Mouse (Mus musculus) forebrain, embryonic 11.5 days (tissue): ENCODE data around the gene Otx2. TPM values are rescaled to one million over a fixed set of nuclear protein-coding genes. Genes with fewer than 3 reads are reported as not detected.
A peak's percentile ranks its signal among the peaks of the same experiment; 100 is the strongest.

Source experiments
- ATAC-seq: fragments of 200-750 bp; cut with Nextera tagmentation; replicated peaks from 2 replicates; pipeline ENCODE4 v1.8.0; 2017; ENCODE audit warnings: moderate TSS enrichment; ENCODE audit not compliant: low FRiP score
- DNase-seq: peaks from one replicate; pipeline ENCODE4 v3.0.0-alpha.2; 2017; ENCODE audit warnings: low spot score
- H3K27ac ChIP-seq: fragments of 300-500 bp; sonication (generic); 2 replicates; pipeline ENCODE4 v1.5.1; 2014; ENCODE audit warnings: low read depth, low read length
- H3K27me3 ChIP-seq: fragments of 300-500 bp; sonication (generic); 2 replicates; pipeline ENCODE4 v1.6.1; 2014; ENCODE audit warnings: mild to moderate bottlenecking, low read length, mixed read lengths; ENCODE audit not compliant: control insufficient read depth, insufficient read depth
- H3K36me3 ChIP-seq: fragments of 300-500 bp; sonication (generic); 2 replicates; pipeline ENCODE4 v1.6.1; 2014; ENCODE audit warnings: mild to moderate bottlenecking, low read length, moderate library complexity, mixed read lengths; ENCODE audit not compliant: control insufficient read depth, insufficient read depth
- H3K4me1 ChIP-seq: fragments of 300-500 bp; sonication (generic); replicated peaks from 2 replicates; pipeline ENCODE4 v1.6.1; 2014; ENCODE audit warnings: low read length, mixed read lengths; ENCODE audit not compliant: control insufficient read depth, insufficient read depth
- H3K4me2 ChIP-seq: fragments of 300-500 bp; sonication (generic); 2 replicates; pipeline ENCODE4 v1.6.1; 2014; ENCODE audit warnings: low read depth, mild to moderate bottlenecking, low read length, moderate library complexity, mixed read lengths; ENCODE audit not compliant: severe bottlenecking
- H3K4me3 ChIP-seq: fragments of 300-500 bp; sonication (generic); 2 replicates; pipeline ENCODE4 v1.5.1; 2014; ENCODE audit warnings: low read depth, low read length
- H3K9ac ChIP-seq: fragments of 300-500 bp; sonication (generic); 2 replicates; pipeline ENCODE4 v1.6.1; 2014; ENCODE audit warnings: low read length
- H3K9me3 ChIP-seq: fragments of 300-500 bp; sonication (generic); 2 replicates; pipeline ENCODE4 v1.6.1; 2016; ENCODE audit warnings: low read length, mixed read lengths; ENCODE audit not compliant: control insufficient read depth
- WGBS: fragments of 180-500 bp; shearing (Covaris S2); extraction: QIAGEN DNeasy Blood & Tissue Kit; methylation state at CpG from one replicate; pipeline ENCODE4 v1.1.7; 2014; 5-methylcytosine and 5-hydroxymethylcytosine counted together
- polyA plus RNA-seq: library from polyadenylated mRNA; unstranded; fragments of >200 nt; fragmentation: Nextera tagmentation; extraction: Ambion mirVana; gene quantifications from 2 replicates; pipeline ENCODE4 v1.2.1, GENCODE M21; 2014

Otx2 gene
- polyA plus RNA-seq, 1 experiment from 2014 or later: 78.7 TPM

GRCm38 (mm10) chr14:48664841-48665815 lies 8.5 kb downstream of the Otx2 start:
- WGBS: under 1% methylated on average over 50 of the region's 50 CpGs
- no peaks in the 10 kb centered on the region for H3K9me3 ChIP-seq
- H3K4me3 ChIP-seq: peak overlapping the region; percentile 64
- ATAC-seq: no peak
- peak overlapping the region; percentile 85 for H3K27ac ChIP-seq
- peaks cover 25% of the 10 kb centered on the region; the same call in 1 of the 2 replicates for H3K4me1 ChIP-seq
- no peaks in the 10 kb centered on the region for H3K36me3 ChIP-seq
- peak overlapping the region; percentile 92 for H3K9ac ChIP-seq
- H3K4me2 ChIP-seq: peak overlapping the region; percentile 79
- H3K27me3 ChIP-seq: peaks cover 29% of the 10 kb centered on the region
- peak; percentile 86 for DNase-seq

- Histone ChIP-seq H3K4me3 (peak overlapping the region; percentile 64), H3K4me2 (peak overlapping the region; percentile 79), H3K4me1 (peaks cover 26% of the 10 kb centered on the region; the same call in 1 of the 2 replicates), H3K27ac (peak overlapping the region; percentile 85), H3K36me3 (no peaks in the 10 kb centered on the region), H3K9ac (peak overlapping the region; percentile 92), H3K9me3 (no peaks in the 10 kb centered on the region), H3K27me3 (peaks cover 33% of the 10 kb centered on the region)
- DNase-seq (no peak), ATAC-seq (no peak)
- 1% methylated on average over 14 of the region's 14 CpGs for WGBS
Observed at GRCm38 (mm10) chr14:48664001-48664810, 9.4 kb downstream of the Otx2 start.

GRCm38 (mm10) chr14:48663531-48663930 lies 10.1 kb downstream of the Otx2 start:
- Histone ChIP-seq H3K27ac (peak overlapping the region; percentile 14; the same call in 1 of the 2 replicates), H3K4me1 (peaks cover 26% of the 10 kb centered on the region; the same call in 1 of the 2 replicates), H3K9me3 (no peaks in the 10 kb centered on the region), H3K4me2 (peak overlapping the region; percentile 79), H3K4me3 (peak overlapping the region; percentile 64), H3K9ac (peak overlapping the region; percentile 63), H3K36me3 (no peaks in the 10 kb centered on the region), H3K27me3 (peaks cover 38% of the 10 kb centered on the region)
- WGBS: 0% methylated on average over 4 of the region's 4 CpGs
- ATAC-seq (no peak), DNase-seq (no peak)

- H3K4me3 ChIP-seq: peak overlapping the region; percentile 64
- under 1% methylated on average over 16 of the region's 16 CpGs for WGBS
- peak overlapping the region; percentile 59; the same call in 1 of the 2 replicates for H3K27ac ChIP-seq
Observed at GRCm38 (mm10) chr14:48662568-48663236, 10.9 kb downstream of the Otx2 start.

GRCm38 (mm10) chr14:48661646-48662567 lies 11.7 kb downstream of the Otx2 start:
- Histone ChIP-seq H3K9ac (peak overlapping the region; percentile 72), H3K27ac (peak overlapping the region; percentile 59), H3K4me3 (peak overlapping the region; percentile 64), H3K4me1 (peaks cover 20% of the 10 kb centered on the region; the same call in 1 of the 2 replicates), H3K9me3 (no peaks in the 10 kb centered on the region), H3K36me3 (no peaks in the 10 kb centered on the region), H3K27me3 (peaks cover 41% of the 10 kb centered on the region), H3K4me2 (peak overlapping the region; percentile 79)
- 3% methylated on average over 38 of the region's 38 CpGs for WGBS
- DNase-seq (peak; percentile 68), ATAC-seq (no peak)

More at GRCm38 (mm10) chr14:48662568-48663236, 10.9 kb downstream of the Otx2 start:
- H3K36me3 ChIP-seq: no peaks in the 10 kb centered on the region
- peak overlapping the region; percentile 79 for H3K4me2 ChIP-seq
- ATAC-seq (no peak), DNase-seq (peak; percentile 58)
- H3K27me3 ChIP-seq: peaks cover 40% of the 10 kb centered on the region
- H3K9ac ChIP-seq: peak overlapping the region; percentile 72
- H3K4me1 ChIP-seq: peaks cover 22% of the 10 kb centered on the region; the same call in 1 of the 2 replicates
- H3K9me3 ChIP-seq: no peaks in the 10 kb centered on the region

- H3K4me1 ChIP-seq: peaks cover 18% of the 10 kb centered on the region; the same call in 1 of the 2 replicates
- peak overlapping the region; percentile 79 for H3K4me2 ChIP-seq
Observed at GRCm38 (mm10) chr14:48661151-48661550, 12.5 kb downstream of the Otx2 start.

GRCm38 (mm10) chr14:48660593-48660992 lies 13.0 kb downstream of the Otx2 start:
- Histone ChIP-seq H3K4me1 (peaks cover 15% of the 10 kb centered on the region; the same call in 1 of the 2 replicates), H3K36me3 (no peaks in the 10 kb centered on the region), H3K27me3 (peaks cover 43% of the 10 kb centered on the region), H3K4me2 (peak overlapping the region; percentile 79), H3K9ac (no peak overlapping the region; the same call in none of the 2 replicates), H3K4me3 (peak overlapping the region; percentile 64; the same call in 1 of the 2 replicates), H3K9me3 (no peaks in the 10 kb centered on the region), H3K27ac (no peak overlapping the region)
- WGBS: 52% methylated on average over 4 of the region's 4 CpGs
- DNase-seq: no peak
- ATAC-seq: no peak

More at GRCm38 (mm10) chr14:48661151-48661550, 12.5 kb downstream of the Otx2 start:
- no peak overlapping the region for H3K27ac ChIP-seq
- WGBS: 22% methylated on average over 8 of the region's 8 CpGs
- H3K9ac ChIP-seq: peak overlapping the region; percentile 72
- H3K4me3 ChIP-seq: peak overlapping the region; percentile 64
- no peaks in the 10 kb centered on the region for H3K9me3 ChIP-seq
- no peak for ATAC-seq
- DNase-seq: no peak
- no peaks in the 10 kb centered on the region for H3K36me3 ChIP-seq
- peaks cover 43% of the 10 kb centered on the region for H3K27me3 ChIP-seq
